Mouse (Mus musculus): Measurements from ENCODE around the gene Rab5b.

GRCm38 (mm10) chr10:128700712-128701111 is 4.6 kb upstream of the Rab5b start:
- TF ChIP-seq CTCF (IDR thresholded peaks at IDR 0.05; ENCODE audit: borderline replicate concordance, control insufficient read depth, extremely low read depth, insufficient read depth, low read length, poor library complexity) (no peak), POLR2A (IDR thresholded peaks at IDR 0.05; ENCODE audit: control insufficient read depth, extremely low read depth, insufficient read depth, low read length, poor library complexity) (no peak)

Measured in thymus, adult 2 months (tissue).